Comparison of ENCODE assay signal across 8 mouse cellular contexts in the genomic region with DNA sequence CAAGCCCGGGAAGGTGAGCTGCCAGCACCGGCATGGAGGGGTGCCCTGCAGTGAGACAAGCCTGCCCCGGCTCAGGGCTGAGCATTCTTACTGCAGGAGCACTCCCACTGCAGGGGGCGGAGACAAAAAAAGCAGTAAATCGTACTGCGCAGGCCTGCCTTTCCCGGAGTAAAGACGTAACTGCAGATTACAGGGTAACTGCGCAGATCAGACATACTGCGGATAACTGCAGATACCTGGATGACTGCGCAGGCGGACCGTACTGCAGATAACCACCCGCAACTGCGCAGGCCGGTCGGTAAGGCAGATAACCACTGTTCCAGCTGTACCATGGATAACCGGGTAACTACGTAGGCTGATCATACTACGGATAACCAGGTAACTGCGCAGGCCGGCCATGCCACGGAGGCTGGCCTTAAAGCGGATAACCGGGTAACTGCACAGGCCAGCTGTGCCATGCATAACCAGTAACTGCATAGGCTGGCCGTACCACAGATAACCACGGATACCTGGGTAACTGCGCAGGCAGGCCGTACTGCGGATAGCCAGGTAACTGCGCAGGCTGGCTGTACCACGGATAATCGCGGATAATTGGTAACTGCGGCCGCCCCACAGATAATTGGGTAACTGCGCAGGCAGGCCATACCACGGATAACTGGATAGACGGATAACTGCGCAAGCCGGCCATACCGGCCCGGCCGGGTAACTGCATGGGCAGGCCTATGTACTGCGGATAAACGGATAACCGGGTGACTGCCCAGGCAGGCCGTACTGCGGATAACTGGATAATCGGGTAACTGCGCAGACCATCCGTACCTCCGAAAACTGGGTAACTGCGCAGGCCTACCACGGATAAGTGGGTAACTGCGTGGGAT. TPM values are rescaled to one million over a fixed set of nuclear protein-coding genes. Genes with fewer than 3 reads are reported as not detected.
DNase-seq lines count a peak whose midpoint lies in the region; ATAC-seq and TF ChIP-seq lines count a peak whose summit lies in the region.

Gene Zrsr1 (plus strand): TSS at position 171 of the 875 bp plus-strand sequence.

- H3K4me1 ChIP-seq in intestine, postnatal 0 days (replicated peaks; ENCODE audit: control insufficient read depth, insufficient read depth, low read length) = no peaks in the 10 kb centered on the region
- H3K4me1 ChIP-seq in limb, embryonic 12.5 days (replicated peaks) = peaks cover 22% of the 10 kb centered on the region
- peaks cover 30% of the 10 kb centered on the region for H3K4me1 ChIP-seq in midbrain, embryonic 13.5 days (replicated peaks)

- peak within 1 kb of the TSS; percentile 56 for H3K4me3 ChIP-seq in intestine, postnatal 0 days (ENCODE audit: low read depth, low read length)
- H3K4me3 ChIP-seq in limb, embryonic 12.5 days (replicated peaks) = peak within 1 kb of the TSS; percentile 57
- H3K4me3 ChIP-seq in midbrain, embryonic 13.5 days (replicated peaks) = peak within 1 kb of the TSS; percentile 59

- no peaks in the 10 kb centered on the region for H3K27me3 ChIP-seq in intestine, postnatal 0 days (replicated peaks; ENCODE audit: control insufficient read depth, insufficient read depth, low read length)
- H3K27me3 ChIP-seq in limb, embryonic 12.5 days = no peaks in the 10 kb centered on the region
- no peaks in the 10 kb centered on the region for H3K27me3 ChIP-seq in midbrain, embryonic 13.5 days

- no peaks in the 10 kb centered on the region for H3K9me3 ChIP-seq in intestine, postnatal 0 days (ENCODE audit: control insufficient read depth)
- H3K9me3 ChIP-seq in limb, embryonic 12.5 days = peaks cover 41% of the 10 kb centered on the region
- H3K9me3 ChIP-seq in midbrain, embryonic 13.5 days = peaks cover 33% of the 10 kb centered on the region

- DNase-seq in urinary bladder, adult 18-20 months (ENCODE audit: low spot score in 2 of 2) = peak; percentile 49 to 50
- DNase-seq in urinary bladder, postnatal 10 days (ENCODE audit: low spot score) = no peak
- DNase-seq in embryo, embryonic 9.5 days (ENCODE audit: extremely low spot score) = peak; percentile 45
- peak; percentile 51 to 55 for DNase-seq in spleen, adult 18-20 months

- WGBS in intestine, postnatal 0 days = 44% methylated on average over 56 of the region's 56 CpGs
- WGBS in limb, embryonic 12.5 days = 50% methylated on average over 56 of the region's 56 CpGs
- 44% methylated on average over 56 of the region's 56 CpGs for WGBS in midbrain, embryonic 13.5 days

- peak within 1 kb of the TSS; percentile 52 for H3K9ac ChIP-seq in intestine, postnatal 0 days (ENCODE audit: low read depth, low read length)
- peak within 1 kb of the TSS; percentile 44 for H3K9ac ChIP-seq in limb, embryonic 12.5 days (replicated peaks)
- peak within 1 kb of the TSS; percentile 72 for H3K9ac ChIP-seq in midbrain, embryonic 13.5 days (replicated peaks)

- 0 out of 2 replicates have a peak, but pooled peaks cover 5% of the 10 kb centered on the region for H3K36me3 ChIP-seq in intestine, postnatal 0 days (ENCODE audit: control insufficient read depth, insufficient read depth)
- H3K36me3 ChIP-seq in limb, embryonic 12.5 days = peaks cover 53% of the 10 kb centered on the region
- H3K36me3 ChIP-seq in midbrain, embryonic 13.5 days = peaks cover 36% of the 10 kb centered on the region

- ATAC-seq in granulocyte monocyte progenitor cell, adult 5-6 weeks (replicated peaks; ENCODE audit: poor library complexity, severe bottlenecking) = peak; percentile 67
- ATAC-seq in intestine, postnatal 0 days = peak; percentile 73
- peak; percentile 78 for ATAC-seq in limb, embryonic 12.5 days (ENCODE audit: insufficient number of reproducible peaks, insufficient read depth, low FRiP score, low TSS enrichment, low read depth)
- ATAC-seq in midbrain, embryonic 13.5 days = peak; percentile 88

- TF ChIP-seq CTCF in intestine, postnatal 0 days (IDR thresholded peaks at IDR 0.05; ENCODE audit: low read depth) = 0 out of 2 replicates have a peak, but pooled peaks have one; percentile 22

- H3K4me2 ChIP-seq in intestine, postnatal 0 days (replicated peaks; ENCODE audit: low read depth) = peak within 1 kb of the TSS; percentile 86
- peak within 1 kb of the TSS; percentile 73 for H3K4me2 ChIP-seq in limb, embryonic 12.5 days
- H3K4me2 ChIP-seq in midbrain, embryonic 13.5 days (replicated peaks) = peak within 1 kb of the TSS; percentile 70

- H3K27ac ChIP-seq in intestine, postnatal 0 days (ENCODE audit: low read depth, low read length) = peak within 1 kb of the TSS; percentile 75
- peak within 1 kb of the TSS; percentile 79 for H3K27ac ChIP-seq in limb, embryonic 12.5 days
- H3K27ac ChIP-seq in midbrain, embryonic 13.5 days = peak within 1 kb of the TSS; percentile 70

RNA-seq across cellular contexts. Expression of gene Zrsr1, which starts in this region (rescaled TPM):
- total RNA-seq in granulocyte monocyte progenitor cell, adult 5-6 weeks (2014; fragmentation: Nextera tagmentation) = 3.2 and 4.1 TPM in 2 replicates
- 4.5 and 9.3 TPM in 2 replicates for total RNA-seq in granulocyte monocyte progenitor cell, adult 5-6 weeks (2017)
- 2.0 and 2.3 TPM in 2 replicates for polyA plus RNA-seq in intestine, postnatal 0 days (2015; fragmentation: Nextera tagmentation; extraction: Ambion mirVana)
- polyA plus RNA-seq in limb, embryonic 12.5 days (2016; fragmentation: Nextera tagmentation; extraction: Ambion mirVana) = 2.9 and 3.0 TPM in 2 replicates
- 5.8 and 6.7 TPM in 2 replicates for polyA plus RNA-seq in midbrain, embryonic 13.5 days (2015; fragmentation: Nextera tagmentation; extraction: Ambion mirVana)
